Comparison of ENCODE assay signal across 18 mouse cellular contexts in the genomic region with DNA sequence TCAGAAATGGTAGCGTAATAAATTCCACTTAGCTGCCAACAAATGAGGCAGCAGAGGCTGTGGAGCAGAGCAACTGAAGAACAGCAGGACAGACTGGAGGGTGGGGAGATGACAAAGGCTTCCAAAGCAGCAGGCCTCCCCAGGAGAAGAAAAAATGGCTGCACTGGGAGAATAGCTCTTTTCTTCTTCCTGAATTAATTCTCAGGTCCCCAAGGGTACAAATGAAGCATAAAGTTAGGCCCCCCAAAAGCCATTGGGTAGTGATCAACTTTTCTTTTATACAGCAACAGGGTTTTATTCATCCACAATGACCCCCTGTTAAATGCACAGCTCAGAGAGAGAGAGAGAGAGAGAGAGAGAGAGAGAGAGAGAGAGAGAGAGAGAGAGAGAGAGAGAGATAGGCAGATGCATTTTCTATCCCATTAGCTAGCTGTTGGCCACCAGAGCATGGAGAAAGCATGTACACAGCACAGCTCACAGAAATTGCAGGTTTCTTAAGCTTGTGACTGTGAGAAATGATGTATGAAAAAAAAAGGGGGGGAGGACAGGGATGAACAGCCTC. TPM values are rescaled to one million over a fixed set of nuclear protein-coding genes. Genes with fewer than 3 reads are reported as not detected.
DNase-seq lines count a peak whose midpoint lies in the region; ATAC-seq and TF ChIP-seq lines count a peak whose summit lies in the region.
"Had no signal": no experiment of that assay in that cellular context is flagged by ENCODE, and none has a peak within 500 bp of the region (broad histone marks: within the 10 kb centered on the region; RNA-seq: fewer than 3 reads in every experiment).

No protein-coding gene starts in this region.

- intact Hi-C loops in left cerebral cortex, postnatal 25 days (cut with DNase I): loop anchor here (5.0 kb wide), 1 partner anchor 53 kb away; no protein-coding TSS in a partner anchor

- H3K27ac ChIP-seq in forebrain, postnatal 0 days (ENCODE audit: low read depth, low read length): peak overlapping the region; percentile 57; the same call in 1 of the 2 replicates
- H3K27ac ChIP-seq in kidney, adult 2 months (ENCODE audit: insufficient read depth, low read depth, low read length): no peak overlapping the region
- H3K27ac ChIP-seq: embryonic facial prominence, embryonic 12.5 days had no signal

- peak; percentile 75 for ATAC-seq in forebrain, postnatal 0 days
- ATAC-seq: activated CD4-positive, CD25-positive, alpha-beta regulatory T cell, adult 4 months; inflammation-experienced regulatory T-cells, adult 6 months had no signal

- H3K9ac ChIP-seq in forebrain, postnatal 0 days: no peak overlapping the region
- H3K9ac ChIP-seq: embryonic facial prominence, embryonic 12.5 days; heart, embryonic 12.5 days had no signal

- no peak for TF ChIP-seq POLR2A in brain, embryonic 14.5 days (IDR thresholded peaks at IDR 0.05; ENCODE audit: borderline replicate concordance, extremely low read depth, insufficient read depth, insufficient read length, poor library complexity, severe bottlenecking)
- no peak for TF ChIP-seq POLR2A in kidney, adult 2 months (IDR thresholded peaks at IDR 0.05; ENCODE audit: low read depth, low read length)

- H3K4me3 ChIP-seq in forebrain, postnatal 0 days (ENCODE audit: low read depth, low read length): no peak overlapping the region
- H3K4me3 ChIP-seq in kidney, adult 2 months (ENCODE audit: insufficient read depth, low read depth, low read length): no peak overlapping the region
- H3K4me3 ChIP-seq: embryonic facial prominence, embryonic 12.5 days; heart, embryonic 12.5 days had no signal

- 14% methylated on average over 1 of the region's 1 CpGs for WGBS in forebrain, postnatal 0 days
- 80% methylated on average over 1 of the region's 1 CpGs for WGBS in kidney, adult 2 months

- H3K4me2 ChIP-seq in forebrain, postnatal 0 days (ENCODE audit: low read depth): no peak overlapping the region
- H3K4me2 ChIP-seq: embryonic facial prominence, embryonic 12.5 days; heart, embryonic 12.5 days had no signal

- H3K4me1 ChIP-seq in forebrain, postnatal 0 days (ENCODE audit: insufficient read depth): no peaks in the 10 kb centered on the region
- no peaks in the 10 kb centered on the region for H3K4me1 ChIP-seq in kidney, adult 2 months (ENCODE audit: control insufficient read depth, insufficient read depth, low read length)
- H3K4me1 ChIP-seq: embryonic facial prominence, embryonic 12.5 days; heart, embryonic 12.5 days had no signal

- no peak for TF ChIP-seq CTCF in brain, embryonic 14.5 days (IDR thresholded peaks at IDR 0.05; ENCODE audit: borderline replicate concordance, extremely low read depth, insufficient read depth, insufficient read length)
- TF ChIP-seq CTCF in forebrain, postnatal 0 days (IDR thresholded peaks at IDR 0.05; ENCODE audit: low read depth): no peak
- TF ChIP-seq CTCF in kidney, adult 2 months (conservative IDR thresholded peaks at IDR 0.05; ENCODE audit: insufficient read depth, insufficient read length, low read depth, low read length): no peak

- no peaks in the 10 kb centered on the region for H3K36me3 ChIP-seq in forebrain, postnatal 0 days (ENCODE audit: insufficient read depth)
- no peaks in the 10 kb centered on the region for H3K36me3 ChIP-seq in kidney, adult 2 months (ENCODE audit: control insufficient read depth, insufficient read depth, low read length)
- H3K36me3 ChIP-seq: embryonic facial prominence, embryonic 12.5 days; heart, embryonic 12.5 days had no signal

- H3K9me3 ChIP-seq in forebrain, postnatal 0 days (ENCODE audit: low read length): no peaks in the 10 kb centered on the region
- H3K9me3 ChIP-seq: embryonic facial prominence, embryonic 12.5 days; heart, embryonic 12.5 days had no signal

- DNase-seq in frontal cortex, adult 2 months (ENCODE audit: extremely low spot score in 1 of 2, low spot score in 1 of 2): peak; percentile 19 to 52
- DNase-seq in frontal cortex, postnatal 14 days (ENCODE audit: low spot score in 2 of 2): no peak
- peak; percentile 86 for DNase-seq in brain, embryonic 14.5 days (ENCODE audit: low read depth)
- no peak for DNase-seq in forebrain, postnatal 0 days
- peak; percentile 20 to 72 for DNase-seq in left cerebral cortex, postnatal 25 days (ENCODE audit: low spot score in 2 of 2)
- DNase-seq in adipocyte (ENCODE audit: low spot score): no peak
- DNase-seq in kidney, adult 2 months: no peak
- no peak for DNase-seq in retina, embryonic 14.5 days (ENCODE audit: low spot score)
- DNase-seq: gastrocnemius, postnatal 10 days; lung, postnatal 14 days; spleen, adult 18-20 months had no signal

- H3K27me3 ChIP-seq in forebrain, postnatal 0 days (ENCODE audit: insufficient read depth, low read length): no peaks in the 10 kb centered on the region
- H3K27me3 ChIP-seq in kidney, adult 2 months (replicated peaks; ENCODE audit: control insufficient read depth, insufficient read depth, low read length): no peaks in the 10 kb centered on the region
- H3K27me3 ChIP-seq: embryonic facial prominence, embryonic 12.5 days; heart, embryonic 12.5 days had no signal

RNA-seq across cellular contexts. Expression of gene Iqub, which starts 44.2 kb away (rescaled TPM):
- 1.6 and 1.7 TPM in 2 replicates for polyA plus RNA-seq in frontal cortex, adult 2 months (2012; rRNA removed)
- 0.82 and 1.4 TPM in 2 replicates for polyA plus RNA-seq in brain, embryonic 14.5 days (2012; rRNA removed)
- 1.5 and 1.6 TPM in 2 replicates for total RNA-seq in forebrain, postnatal 0 days (2014; rRNA removed)
- 1.3 and 1.5 TPM in 2 replicates for polyA plus RNA-seq in forebrain, postnatal 0 days (2015; fragmentation: Nextera tagmentation; extraction: Ambion mirVana)
- 1 to 10 TPM; 1.7 to 2.0 TPM for total RNA-seq in left cerebral cortex, postnatal 25 days (2021)
- polyA plus RNA-seq in kidney, adult 2 months (2012; rRNA removed): 0.03 TPM in 1 of 2 replicates, not detected in the other
- total RNA-seq: liver, adult 2 months; MEL had no signal
- polyA plus RNA-seq: activated CD4-positive, CD25-positive, alpha-beta regulatory T cell, adult 4 months; inflammation-experienced regulatory T-cells, adult 6 months; liver, adult 2 months had no signal

RNA-seq across cellular contexts. Expression of gene Ndufa5, which starts 57.2 kb away (rescaled TPM):
- polyA plus RNA-seq in frontal cortex, adult 2 months (2012; rRNA removed): 88.3 and 115 TPM in 2 replicates
- 20.1 and 36.1 TPM in 2 replicates for polyA plus RNA-seq in brain, embryonic 14.5 days (2012; rRNA removed)
- 54.9 and 82.2 TPM in 2 replicates for total RNA-seq in forebrain, postnatal 0 days (2014; rRNA removed)
- polyA plus RNA-seq in forebrain, postnatal 0 days (2015; fragmentation: Nextera tagmentation; extraction: Ambion mirVana): 469 and 592 TPM in 2 replicates
- 100 to 1,000 TPM; 271 to 274 TPM for total RNA-seq in left cerebral cortex, postnatal 25 days (2021)
- polyA plus RNA-seq in kidney, adult 2 months (2012; rRNA removed): 14.8 and 24.9 TPM in 2 replicates

RNA-seq across cellular contexts. Expression of gene Asb15, which starts 57.3 kb away (rescaled TPM):
- 0.02 and 0.04 TPM in 2 replicates for polyA plus RNA-seq in frontal cortex, adult 2 months (2012; rRNA removed)
- 0.01 and 0.03 TPM in 2 replicates for polyA plus RNA-seq in brain, embryonic 14.5 days (2012; rRNA removed)
- total RNA-seq in forebrain, postnatal 0 days (2014; rRNA removed): not detected in 2 replicates
- 0.05 TPM in 1 of 2 replicates, not detected in the other for polyA plus RNA-seq in forebrain, postnatal 0 days (2015; fragmentation: Nextera tagmentation; extraction: Ambion mirVana)
- not detected for total RNA-seq in left cerebral cortex, postnatal 25 days (2021)
- 2.6 and 3.8 TPM in 2 replicates for polyA plus RNA-seq in kidney, adult 2 months (2012; rRNA removed)
- total RNA-seq: liver, adult 2 months; MEL had no signal
- polyA plus RNA-seq: activated CD4-positive, CD25-positive, alpha-beta regulatory T cell, adult 4 months; embryonic facial prominence, embryonic 12.5 days; heart, embryonic 12.5 days; inflammation-experienced regulatory T-cells, adult 6 months; large intestine, adult 2 months; liver, adult 2 months had no signal

Comparison
In these comparisons a context has a peak if more than half of its experiments do, and no peak if none do; other contexts are left out.
1. DNase-seq: peak in frontal cortex, adult 2 months (2 of 2), brain, embryonic 14.5 days (single experiment) and left cerebral cortex, postnatal 25 days (2 of 2); none in frontal cortex, postnatal 14 days (0 of 2), forebrain, postnatal 0 days (single experiment), adipocyte (single experiment), kidney, adult 2 months (single experiment) and retina, embryonic 14.5 days (single experiment).